Comparison of ENCODE assay signal across 10 mouse cellular contexts in genomic region chr12:77216511-77217192, GRCm38 (mm10). TPM values are rescaled to one million over a fixed set of nuclear protein-coding genes. Genes with fewer than 3 reads are reported as not detected.
DNase-seq lines count a peak whose midpoint lies in the region; ATAC-seq and TF ChIP-seq lines count a peak whose summit lies in the region.
"Had no signal": no experiment of that assay in that cellular context is flagged by ENCODE, and none has a peak within 500 bp of the region (broad histone marks: within the 10 kb centered on the region; RNA-seq: fewer than 3 reads in every experiment).

No protein-coding gene starts in this region.

- no peak for ATAC-seq in liver, embryonic 12.5 days
- no peak for ATAC-seq in forebrain, embryonic 16.5 days
- ATAC-seq in midbrain, postnatal 0 days (ENCODE audit: low FRiP score): no peak
- ATAC-seq: midbrain, embryonic 16.5 days had no signal

- WGBS in liver, embryonic 12.5 days (ENCODE audit: insufficient replicate concordance): 40% methylated on average over 11 of the region's 11 CpGs
- WGBS in forebrain, embryonic 16.5 days: 83% methylated on average over 11 of the region's 11 CpGs
- WGBS in midbrain, postnatal 0 days: 81% methylated on average over 11 of the region's 11 CpGs

- H3K27me3 ChIP-seq in liver, embryonic 12.5 days (replicated peaks): no peaks in the 10 kb centered on the region
- no peaks in the 10 kb centered on the region for H3K27me3 ChIP-seq in forebrain, embryonic 16.5 days (replicated peaks; ENCODE audit: control insufficient read depth, insufficient read depth, low read length)
- no peaks in the 10 kb centered on the region for H3K27me3 ChIP-seq in midbrain, postnatal 0 days (ENCODE audit: insufficient read depth, low read length)
- H3K27me3 ChIP-seq: hindbrain, embryonic 12.5 days had no signal

- TF ChIP-seq CTCF in midbrain, postnatal 0 days (IDR thresholded peaks at IDR 0.05): no peak

- no peaks in the 10 kb centered on the region for H3K36me3 ChIP-seq in liver, embryonic 12.5 days
- H3K36me3 ChIP-seq in forebrain, embryonic 16.5 days (ENCODE audit: control insufficient read depth, insufficient read depth): no peaks in the 10 kb centered on the region
- H3K36me3 ChIP-seq in midbrain, postnatal 0 days (ENCODE audit: insufficient read depth, low read length): no peaks in the 10 kb centered on the region
- H3K36me3 ChIP-seq: hindbrain, embryonic 12.5 days had no signal

- H3K27ac ChIP-seq in liver, embryonic 12.5 days: no peak overlapping the region
- H3K27ac ChIP-seq in forebrain, embryonic 16.5 days (ENCODE audit: low read length): no peak overlapping the region
- H3K27ac ChIP-seq in midbrain, postnatal 0 days (ENCODE audit: low read depth, low read length): no peak overlapping the region
- H3K27ac ChIP-seq: hindbrain, embryonic 12.5 days had no signal

- H3K4me1 ChIP-seq in liver, embryonic 12.5 days: peaks cover 16% of the 10 kb centered on the region
- H3K4me1 ChIP-seq in forebrain, embryonic 16.5 days (replicated peaks; ENCODE audit: control insufficient read depth, insufficient read depth, low read length): no peaks in the 10 kb centered on the region
- no peaks in the 10 kb centered on the region for H3K4me1 ChIP-seq in midbrain, postnatal 0 days (ENCODE audit: insufficient read depth, low read length)
- H3K4me1 ChIP-seq: hindbrain, embryonic 12.5 days had no signal

- H3K9me3 ChIP-seq in liver, embryonic 12.5 days (replicated peaks): no peaks in the 10 kb centered on the region
- H3K9me3 ChIP-seq in forebrain, embryonic 16.5 days (ENCODE audit: control insufficient read depth, low read length): no peaks in the 10 kb centered on the region
- no peaks in the 10 kb centered on the region for H3K9me3 ChIP-seq in midbrain, postnatal 0 days (ENCODE audit: low read length)
- H3K9me3 ChIP-seq: hindbrain, embryonic 12.5 days had no signal

- H3K9ac ChIP-seq in liver, embryonic 12.5 days: no peak overlapping the region
- no peak overlapping the region for H3K9ac ChIP-seq in forebrain, embryonic 16.5 days (replicated peaks; ENCODE audit: low read depth, low read length)
- H3K9ac ChIP-seq in midbrain, postnatal 0 days (replicated peaks; ENCODE audit: low read length, poor library complexity, severe bottlenecking): no peak overlapping the region
- H3K9ac ChIP-seq: hindbrain, embryonic 12.5 days had no signal

- DNase-seq in kidney, postnatal 10 days: peak; percentile 26
- DNase-seq in kidney, adult 11 months: no peak
- peak; percentile 75 for DNase-seq in adipocyte (ENCODE audit: low spot score)
- peak; percentile 11 for DNase-seq in skeletal muscle tissue, adult 2 months (ENCODE audit: low read depth, low spot score)
- DNase-seq in midbrain, postnatal 0 days (ENCODE audit: low spot score): no peak
- DNase-seq: cerebellum, postnatal 36 days had no signal

- H3K4me2 ChIP-seq in liver, embryonic 12.5 days: peak overlapping the region; percentile 44
- no peak overlapping the region for H3K4me2 ChIP-seq in forebrain, embryonic 16.5 days (ENCODE audit: low read length)
- H3K4me2 ChIP-seq in midbrain, postnatal 0 days (ENCODE audit: low read depth, low read length, poor library complexity, severe bottlenecking): no peak overlapping the region
- H3K4me2 ChIP-seq: hindbrain, embryonic 12.5 days had no signal

- 0 out of 2 replicates have a peak overlapping the region, but pooled peaks have one; percentile 6 for H3K4me3 ChIP-seq in liver, embryonic 12.5 days
- H3K4me3 ChIP-seq in forebrain, embryonic 16.5 days (replicated peaks; ENCODE audit: low read length): no peak overlapping the region
- H3K4me3 ChIP-seq in midbrain, postnatal 0 days (ENCODE audit: low read depth, low read length): no peak overlapping the region
- H3K4me3 ChIP-seq: hindbrain, embryonic 12.5 days had no signal

RNA-seq across cellular contexts. Expression of gene Fut8, which starts 21.3 kb away (rescaled TPM):
- 21.3 and 21.4 TPM in 2 replicates for polyA plus RNA-seq in liver, embryonic 12.5 days (2016; fragmentation: Nextera tagmentation; extraction: Ambion mirVana)
- polyA plus RNA-seq in forebrain, embryonic 16.5 days (2015; fragmentation: Nextera tagmentation; extraction: Ambion mirVana): 36.6 and 37.9 TPM in 2 replicates
- total RNA-seq in midbrain, postnatal 0 days (2014; rRNA removed): 62.3 and 74.1 TPM in 2 replicates
- polyA plus RNA-seq in midbrain, postnatal 0 days (2015; fragmentation: Nextera tagmentation; extraction: Ambion mirVana): 73.4 and 74.1 TPM in 2 replicates

Comparison
In these comparisons a context has a peak if more than half of its experiments do, and no peak if none do; other contexts are left out.
1. DNase-seq: peak in kidney, postnatal 10 days (single experiment), adipocyte (single experiment) and skeletal muscle tissue, adult 2 months (single experiment); none in kidney, adult 11 months (single experiment) and midbrain, postnatal 0 days (single experiment).